Mouse (Mus musculus): ENCODE data around the gene Retnlg.

Retnlg gene

GRCm38 (mm10) chr16:48872321-48872720, at the start of gene Retnlg:
Gene Retnlg, plus strand, starts transcription at chr16:48872621.
- no peak for TF ChIP-seq GATA4 (IDR thresholded peaks at IDR 0.05; ENCODE audit: insufficient replicate concordance, low read length)

- no peak for TF ChIP-seq GATA4 (IDR thresholded peaks at IDR 0.05; ENCODE audit: insufficient replicate concordance, low read length)
Observed at GRCm38 (mm10) chr16:48826474-48826873, 45.9 kb upstream of the Retnlg start.

- TF ChIP-seq GATA4 (IDR thresholded peaks at IDR 0.05; ENCODE audit: insufficient replicate concordance, low read length) = no peak
Observed at GRCm38 (mm10) chr16:48827625-48828024, 44.8 kb upstream of the Retnlg start.

GRCm38 (mm10) chr16:48829060-48829459, 43.4 kb upstream of the Retnlg start:
- no peak for TF ChIP-seq GATA4 (IDR thresholded peaks at IDR 0.05; ENCODE audit: insufficient replicate concordance, low read length)

- TF ChIP-seq GATA4 (IDR thresholded peaks at IDR 0.05; ENCODE audit: insufficient replicate concordance, low read length) = no peak
Observed at GRCm38 (mm10) chr16:48832055-48832454, 40.4 kb upstream of the Retnlg start.

GRCm38 (mm10) chr16:48842266-48842665, 30.2 kb upstream of the Retnlg start, which contains the start of gene Retnla:
Gene Retnla, plus strand, starts transcription at chr16:48842551.
- no peak for TF ChIP-seq GATA4 (IDR thresholded peaks at IDR 0.05; ENCODE audit: insufficient replicate concordance, low read length)

GRCm38 (mm10) chr16:48843671-48844386, 28.6 kb upstream of the Retnlg start:
- no peak for TF ChIP-seq GATA4 (IDR thresholded peaks at IDR 0.05; ENCODE audit: insufficient replicate concordance, low read length)

GRCm38 (mm10) chr16:48867690-48868089, 4.7 kb upstream of the Retnlg start:
- TF ChIP-seq GATA4 (IDR thresholded peaks at IDR 0.05; ENCODE audit: insufficient replicate concordance, low read length) = no peak

- no peak for TF ChIP-seq GATA4 (IDR thresholded peaks at IDR 0.05; ENCODE audit: insufficient replicate concordance, low read length)
Observed at GRCm38 (mm10) chr16:48868663-48869062, 3.8 kb upstream of the Retnlg start.

GRCm38 (mm10) chr16:48869671-48870070, 2.8 kb upstream of the Retnlg start:
- no peak for TF ChIP-seq GATA4 (IDR thresholded peaks at IDR 0.05; ENCODE audit: insufficient replicate concordance, low read length)

GRCm38 (mm10) chr16:48871754-48872153, 667 bp upstream of the Retnlg start:
- TF ChIP-seq GATA4 (IDR thresholded peaks at IDR 0.05; ENCODE audit: insufficient replicate concordance, low read length) = no peak

GRCm38 (mm10) chr16:48890733-48891132, 18.3 kb downstream of the Retnlg start:
- TF ChIP-seq GATA4 (IDR thresholded peaks at IDR 0.05; ENCODE audit: insufficient replicate concordance, low read length) = 0 out of 2 replicates have a peak, but pooled peaks have one; percentile 11

GRCm38 (mm10) chr16:48899868-48900267, 27.4 kb downstream of the Retnlg start:
- no peak for TF ChIP-seq GATA4 (IDR thresholded peaks at IDR 0.05; ENCODE audit: insufficient replicate concordance, low read length)

GRCm38 (mm10) chr16:48911184-48911583, 38.8 kb downstream of the Retnlg start:
- TF ChIP-seq GATA4 (IDR thresholded peaks at IDR 0.05; ENCODE audit: insufficient replicate concordance, low read length) = no peak

GRCm38 (mm10) chr16:48913206-48913605, 40.8 kb downstream of the Retnlg start:
- no peak for TF ChIP-seq GATA4 (IDR thresholded peaks at IDR 0.05; ENCODE audit: insufficient replicate concordance, low read length)

- TF ChIP-seq GATA4 (IDR thresholded peaks at IDR 0.05; ENCODE audit: insufficient replicate concordance, low read length) = no peak
Observed at GRCm38 (mm10) chr16:48923724-48924123, 51.3 kb downstream of the Retnlg start.

Measured in liver, adult (tissue).